8 mouse cellular contexts compared by ENCODE assay signal in genomic region chr6:49227184-49227735, GRCm38 (mm10). TPM values are rescaled to one million over a fixed set of nuclear protein-coding genes. Genes with fewer than 3 reads are reported as not detected.
DNase-seq lines count a peak whose midpoint lies in the region; ATAC-seq and TF ChIP-seq lines count a peak whose summit lies in the region.

No protein-coding gene starts in this region.

- ATAC-seq in lung, embryonic 15.5 days (ENCODE audit: borderline replicate concordance, extremely low read depth, low FRiP score, low TSS enrichment): no peak
- peak; percentile 86 for ATAC-seq in granulocyte monocyte progenitor cell, adult 5-6 weeks (replicated peaks; ENCODE audit: poor library complexity, severe bottlenecking)
- peak; percentile 53; the same call in 1 of the 2 replicates for ATAC-seq in limb, embryonic 14.5 days (ENCODE audit: low FRiP score, low read depth)

- H3K36me3 ChIP-seq in lung, embryonic 15.5 days: no peaks in the 10 kb centered on the region
- no peaks in the 10 kb centered on the region for H3K36me3 ChIP-seq in limb, embryonic 14.5 days (ENCODE audit: control insufficient read depth, insufficient read depth, low read length)

- no peak for TF ChIP-seq CTCF in lung, adult 2 months (IDR thresholded peaks at IDR 0.05; ENCODE audit: insufficient read depth, low read length)

- H3K4me1 ChIP-seq in lung, embryonic 15.5 days: 0 out of 2 replicates have a peak, but pooled peaks cover 5% of the 10 kb centered on the region
- no peaks in the 10 kb centered on the region for H3K4me1 ChIP-seq in lung, adult 2 months (ENCODE audit: control insufficient read depth, insufficient read depth, low read length)
- H3K4me1 ChIP-seq in limb, embryonic 14.5 days (ENCODE audit: control insufficient read depth, insufficient read depth, low read length): no peaks in the 10 kb centered on the region

- no peak overlapping the region for H3K27ac ChIP-seq in lung, embryonic 15.5 days
- no peak overlapping the region for H3K27ac ChIP-seq in limb, embryonic 14.5 days (replicated peaks; ENCODE audit: low read depth, low read length)

- DNase-seq in lung, adult 2 months: no peak
- DNase-seq in R1 (ENCODE audit: low read depth, low spot score): peak; percentile 89
- peak; percentile 54 for DNase-seq in limb, embryonic 14.5 days (ENCODE audit: low spot score)
- peak; percentile 68 for DNase-seq in retina, postnatal 1 day
- DNase-seq in right cerebral cortex, postnatal 36 days (ENCODE audit: low spot score in 2 of 2): no peak
- DNase-seq in layer of hippocampus, postnatal 36 days: no peak

- H3K9ac ChIP-seq in lung, embryonic 15.5 days: no peak overlapping the region
- no peak overlapping the region for H3K9ac ChIP-seq in limb, embryonic 14.5 days (ENCODE audit: low read depth, low read length, severe bottlenecking)

- WGBS in lung, embryonic 15.5 days: 7% methylated on average over 15 of the region's 15 CpGs
- WGBS in lung, adult 2 months: 9% methylated on average over 15 of the region's 15 CpGs
- WGBS in limb, embryonic 14.5 days: 6% methylated on average over 15 of the region's 15 CpGs

- no peaks in the 10 kb centered on the region for H3K27me3 ChIP-seq in lung, embryonic 15.5 days
- no peaks in the 10 kb centered on the region for H3K27me3 ChIP-seq in limb, embryonic 14.5 days (ENCODE audit: control insufficient read depth, insufficient read depth, low read length)

- no peaks in the 10 kb centered on the region for H3K9me3 ChIP-seq in lung, embryonic 15.5 days
- H3K9me3 ChIP-seq in limb, embryonic 14.5 days (ENCODE audit: control insufficient read depth, low read length): no peaks in the 10 kb centered on the region

- no peak for TF ChIP-seq POLR2A in lung, adult 2 months (IDR thresholded peaks at IDR 0.05; ENCODE audit: borderline replicate concordance, extremely low read depth, low read depth, low read length)
- TF ChIP-seq POLR2A in limb, embryonic 14.5 days (IDR thresholded peaks at IDR 0.05; ENCODE audit: borderline replicate concordance, extremely low read depth, insufficient read depth, insufficient read length): no peak

- H3K4me2 ChIP-seq in lung, embryonic 15.5 days: peak overlapping the region; percentile 35
- no peak overlapping the region; the same call in 1 of the 2 replicates for H3K4me2 ChIP-seq in limb, embryonic 14.5 days (replicated peaks; ENCODE audit: low read depth, low read length, severe bottlenecking)

- no peak overlapping the region for H3K4me3 ChIP-seq in lung, embryonic 15.5 days
- no peak overlapping the region for H3K4me3 ChIP-seq in lung, adult 2 months (replicated peaks; ENCODE audit: extremely low read depth, low read depth, low read length)
- no peak overlapping the region for H3K4me3 ChIP-seq in limb, embryonic 14.5 days (replicated peaks; ENCODE audit: low read length)

RNA-seq across cellular contexts. Expression of gene Igf2bp3, which starts 12.5 kb away (rescaled TPM):
- 46.5 and 50.5 TPM in 2 replicates for polyA plus RNA-seq in lung, embryonic 15.5 days (2015; fragmentation: Nextera tagmentation; extraction: Ambion mirVana)
- 0.03 and 0.07 TPM in 2 replicates for polyA plus RNA-seq in lung, adult 2 months (2012; rRNA removed)
- total RNA-seq in granulocyte monocyte progenitor cell, adult 5-6 weeks (2014; fragmentation: Nextera tagmentation): 0.26 TPM in 1 of 2 replicates, not detected in the other
- under 0.01 and 0.09 TPM in 2 replicates for total RNA-seq in granulocyte monocyte progenitor cell, adult 5-6 weeks (2017)
- polyA plus RNA-seq in limb, embryonic 14.5 days (2012; rRNA removed): 28.4 and 34.6 TPM in 2 replicates
- 60.8 and 71.0 TPM in 2 replicates for polyA plus RNA-seq in limb, embryonic 14.5 days (2014; fragmentation: Nextera tagmentation; extraction: Ambion mirVana)
- not detected for total RNA-seq in layer of hippocampus, postnatal 36 days (2021)

RNA-seq across cellular contexts. Expression of gene Tra2a, which starts 36.6 kb away (rescaled TPM):
- 113 TPM in 2 replicates for polyA plus RNA-seq in lung, embryonic 15.5 days (2015; fragmentation: Nextera tagmentation; extraction: Ambion mirVana)
- polyA plus RNA-seq in lung, adult 2 months (2012; rRNA removed): 30.8 and 41.0 TPM in 2 replicates
- total RNA-seq in granulocyte monocyte progenitor cell, adult 5-6 weeks (2014; fragmentation: Nextera tagmentation): 171 and 173 TPM in 2 replicates
- total RNA-seq in granulocyte monocyte progenitor cell, adult 5-6 weeks (2017): 179 and 205 TPM in 2 replicates
- 190 and 210 TPM in 2 replicates for polyA plus RNA-seq in limb, embryonic 14.5 days (2012; rRNA removed)
- polyA plus RNA-seq in limb, embryonic 14.5 days (2014; fragmentation: Nextera tagmentation; extraction: Ambion mirVana): 43.3 and 50.9 TPM in 2 replicates
- 100 to 1,000 TPM in 1 of 2 experiments, 10 to 100 TPM in 1; 92.3 to 105 TPM for total RNA-seq in layer of hippocampus, postnatal 36 days (2021)

Comparison
In these comparisons a context has a peak if more than half of its experiments do, and no peak if none do; other contexts are left out.
1. RNA of gene Igf2bp3, which starts 12.5 kb away (polyA plus RNA-seq): 28.4 to 71.0 TPM in limb, embryonic 14.5 days and 46.5 to 50.5 TPM in lung, embryonic 15.5 days; 0.03 to 0.07 TPM in lung, adult 2 months; every median in the first group is over 10 times any median in the second.
2. DNase-seq: peak in R1 (single experiment), limb, embryonic 14.5 days (single experiment) and retina, postnatal 1 day (single experiment); none in lung, adult 2 months (single experiment), right cerebral cortex, postnatal 36 days (0 of 2) and layer of hippocampus, postnatal 36 days (0 of 2).